In genomic region chr2:19665841-19666240, GRCm38 (mm10) we compare ENCODE assay signal across 9 mouse cellular contexts. TPM values are rescaled to one million over a fixed set of nuclear protein-coding genes. Genes with fewer than 3 reads are reported as not detected.
DNase-seq lines count a peak whose midpoint lies in the region; ATAC-seq lines count a peak whose summit lies in the region.
"Had no signal": no experiment of that assay in that cellular context is flagged by ENCODE, and none has a peak within 500 bp of the region (broad histone marks: within the 10 kb centered on the region; RNA-seq: fewer than 3 reads in every experiment).

No protein-coding gene starts in this region.

- peak overlapping the region; percentile 18; the same call in 1 of the 2 replicates for H3K27ac ChIP-seq in heart, embryonic 12.5 days (ENCODE audit: poor library complexity, severe bottlenecking)
- no peak overlapping the region for H3K27ac ChIP-seq in limb, embryonic 11.5 days (replicated peaks; ENCODE audit: low read depth, low read length)
- no peak overlapping the region for H3K27ac ChIP-seq in hindbrain, embryonic 13.5 days
- H3K27ac ChIP-seq: hindbrain, embryonic 15.5 days had no signal

- intact Hi-C loops in gastrocnemius, postnatal 14 days (cut with DNase I; ENCODE audit: low total_unique reads): no loop called here

- H3K9me3 ChIP-seq in heart, embryonic 12.5 days (replicated peaks): 0 out of 2 replicates have a peak, but pooled peaks cover 4% of the 10 kb centered on the region
- no peaks in the 10 kb centered on the region for H3K9me3 ChIP-seq in limb, embryonic 11.5 days (ENCODE audit: control insufficient read depth, low read length)
- H3K9me3 ChIP-seq in hindbrain, embryonic 13.5 days: no peaks in the 10 kb centered on the region
- H3K9me3 ChIP-seq: hindbrain, embryonic 15.5 days had no signal

- peak; percentile 44 for DNase-seq in retina, postnatal 1 day
- DNase-seq in retina, embryonic 14.5 days (ENCODE audit: low spot score): no peak
- peak; percentile 53 for DNase-seq in limb, embryonic 11.5 days (ENCODE audit: low spot score)
- DNase-seq in thymus, postnatal 14 days: peak; percentile 56
- no peak for DNase-seq in c-Kit-positive CD71-positive TER-119-positive erythroid progenitor cells, embryonic 14.5 days (ENCODE audit: low spot score)
- no peak for DNase-seq in gastrocnemius, postnatal 14 days

- H3K27me3 ChIP-seq in heart, embryonic 12.5 days (replicated peaks): no peaks in the 10 kb centered on the region
- no peaks in the 10 kb centered on the region for H3K27me3 ChIP-seq in limb, embryonic 11.5 days (ENCODE audit: control insufficient read depth, insufficient read depth, low read length)
- no peaks in the 10 kb centered on the region for H3K27me3 ChIP-seq in hindbrain, embryonic 13.5 days
- H3K27me3 ChIP-seq: hindbrain, embryonic 15.5 days had no signal

- H3K36me3 ChIP-seq in heart, embryonic 12.5 days: no peaks in the 10 kb centered on the region
- no peaks in the 10 kb centered on the region for H3K36me3 ChIP-seq in limb, embryonic 11.5 days (ENCODE audit: control insufficient read depth, insufficient read depth, low read length)
- H3K36me3 ChIP-seq in hindbrain, embryonic 13.5 days: no peaks in the 10 kb centered on the region
- H3K36me3 ChIP-seq: hindbrain, embryonic 15.5 days had no signal

- H3K9ac ChIP-seq in heart, embryonic 12.5 days: no peak overlapping the region
- H3K9ac ChIP-seq in limb, embryonic 11.5 days (ENCODE audit: low read length): no peak overlapping the region
- no peak overlapping the region for H3K9ac ChIP-seq in hindbrain, embryonic 13.5 days
- H3K9ac ChIP-seq: hindbrain, embryonic 15.5 days had no signal

- no peak overlapping the region for H3K4me3 ChIP-seq in heart, embryonic 12.5 days
- H3K4me3 ChIP-seq in limb, embryonic 11.5 days (ENCODE audit: low read depth, low read length): no peak overlapping the region
- no peak overlapping the region for H3K4me3 ChIP-seq in hindbrain, embryonic 13.5 days
- H3K4me3 ChIP-seq: hindbrain, embryonic 15.5 days had no signal

- ATAC-seq in heart, embryonic 12.5 days (ENCODE audit: insufficient number of reproducible peaks, low FRiP score): no peak
- ATAC-seq in limb, embryonic 11.5 days (ENCODE audit: insufficient number of reproducible peaks, low FRiP score, low TSS enrichment, low read depth): peak; percentile 86
- no peak for ATAC-seq in hindbrain, embryonic 13.5 days (ENCODE audit: low FRiP score)

- peaks cover 41% of the 10 kb centered on the region for H3K4me1 ChIP-seq in heart, embryonic 12.5 days (replicated peaks)
- H3K4me1 ChIP-seq in limb, embryonic 11.5 days (ENCODE audit: control insufficient read depth, insufficient read depth, low read length): 0 out of 2 replicates have a peak, but pooled peaks cover 3% of the 10 kb centered on the region
- 0 out of 2 replicates have a peak, but pooled peaks cover 3% of the 10 kb centered on the region for H3K4me1 ChIP-seq in hindbrain, embryonic 13.5 days (replicated peaks)
- H3K4me1 ChIP-seq: hindbrain, embryonic 15.5 days had no signal

- no peak overlapping the region for H3K4me2 ChIP-seq in heart, embryonic 12.5 days
- H3K4me2 ChIP-seq in limb, embryonic 11.5 days (ENCODE audit: low read depth, severe bottlenecking): no peak overlapping the region
- H3K4me2 ChIP-seq in hindbrain, embryonic 13.5 days: no peak overlapping the region
- H3K4me2 ChIP-seq: hindbrain, embryonic 15.5 days had no signal

- 34% methylated on average over 3 of the region's 3 CpGs for WGBS in heart, embryonic 12.5 days
- WGBS in limb, embryonic 11.5 days: 16% methylated on average over 3 of the region's 3 CpGs
- WGBS in hindbrain, embryonic 13.5 days: 54% methylated on average over 3 of the region's 3 CpGs

RNA-seq across cellular contexts. Expression of gene Otud1, which starts 8.3 kb away (rescaled TPM):
- polyA plus RNA-seq in heart, embryonic 12.5 days (2016; fragmentation: Nextera tagmentation; extraction: Ambion mirVana): 11.6 and 12.3 TPM in 2 replicates
- 0.56 and 0.75 TPM in 2 replicates for polyA plus RNA-seq in limb, embryonic 11.5 days (2014; fragmentation: Nextera tagmentation; extraction: Ambion mirVana)
- 1.0 and 1.2 TPM in 2 replicates for polyA plus RNA-seq in hindbrain, embryonic 13.5 days (2015; fragmentation: Nextera tagmentation; extraction: Ambion mirVana)
- total RNA-seq in gastrocnemius, postnatal 14 days (2021): 10 to 100 TPM in 1 of 2 experiments, 1 to 10 TPM in 1; 9.8 to 17.0 TPM

Comparison
In these comparisons a context has a peak if more than half of its experiments do, and no peak if none do; other contexts are left out.
1. DNase-seq: peak in retina, postnatal 1 day (single experiment), limb, embryonic 11.5 days (single experiment) and thymus, postnatal 14 days (single experiment); none in retina, embryonic 14.5 days (single experiment), c-Kit-positive CD71-positive TER-119-positive erythroid progenitor cells, embryonic 14.5 days (single experiment) and gastrocnemius, postnatal 14 days (single experiment).